Mouse (Mus musculus) kidney, embryonic 14.5 days (tissue): Measurements from ENCODE around the gene Pagr1a. TPM values are rescaled to one million over a fixed set of nuclear protein-coding genes. Genes with fewer than 3 reads are reported as not detected.

ENCODE experiments used
- ATAC-seq: fragments of 200-750 bp; cut with Nextera tagmentation; 2 replicates; pipeline ENCODE4 v1.8.0; 2017; ENCODE audit warnings: moderate number of reproducible peaks, mild to moderate bottlenecking, moderate TSS enrichment, moderate library complexity; ENCODE audit not compliant: low FRiP score, low TSS enrichment
- H3K27ac ChIP-seq: fragments of 300-500 bp; sonication (generic); 2 replicates; pipeline ENCODE4 v1.5.1; 2014; ENCODE audit warnings: low read depth, mild to moderate bottlenecking, low read length, moderate library complexity, mixed read lengths
- H3K27me3 ChIP-seq: fragments of 300-500 bp; sonication (generic); 2 replicates; pipeline ENCODE4 v1.6.1; 2014; ENCODE audit warnings: mild to moderate bottlenecking, low read length; ENCODE audit not compliant: control insufficient read depth, insufficient read depth
- H3K36me3 ChIP-seq: fragments of 300-500 bp; sonication (generic); 2 replicates; pipeline ENCODE4 v1.6.1; 2014; ENCODE audit warnings: low read length, mixed read lengths; ENCODE audit not compliant: control insufficient read depth, insufficient read depth
- H3K4me1 ChIP-seq: fragments of 300-500 bp; sonication (generic); 2 replicates; pipeline ENCODE4 v1.6.1; 2014; ENCODE audit warnings: low read length, mixed read lengths; ENCODE audit not compliant: control insufficient read depth, insufficient read depth
- H3K4me2 ChIP-seq: fragments of 300-500 bp; sonication (generic); replicated peaks from 2 replicates; pipeline ENCODE4 v1.6.1; 2014; ENCODE audit warnings: low read depth, mild to moderate bottlenecking, low read length
- H3K4me3 ChIP-seq: fragments of 300-500 bp; sonication (generic); 2 replicates; pipeline ENCODE4 v1.5.1; 2014; ENCODE audit warnings: mild to moderate bottlenecking, low read length
- H3K9ac ChIP-seq: fragments of 300-500 bp; sonication (generic); 2 replicates; pipeline ENCODE4 v1.6.1; 2014; ENCODE audit warnings: low read depth, mild to moderate bottlenecking, low read length, moderate library complexity
- H3K9me3 ChIP-seq: fragments of 300-500 bp; sonication (generic); 2 replicates; pipeline ENCODE4 v1.6.1; 2016; ENCODE audit warnings: low read length; ENCODE audit not compliant: control insufficient read depth
- WGBS: fragments of 180-500 bp; shearing (Covaris S2); extraction: QIAGEN DNeasy Blood & Tissue Kit; methylation state at CpG from one replicate; pipeline ENCODE4 v1.1.7; 2014; 5-methylcytosine and 5-hydroxymethylcytosine counted together
- polyA plus RNA-seq: library from polyadenylated mRNA; unstranded; fragments of >200 nt; fragmentation: Nextera tagmentation; extraction: Ambion mirVana; gene quantifications from 2 replicates; pipeline ENCODE4 v1.2.1, GENCODE M21; 2014

The Pagr1a gene
- polyA plus RNA-seq, 1 experiment from 2014 or later = 41.3 TPM

DNA sequence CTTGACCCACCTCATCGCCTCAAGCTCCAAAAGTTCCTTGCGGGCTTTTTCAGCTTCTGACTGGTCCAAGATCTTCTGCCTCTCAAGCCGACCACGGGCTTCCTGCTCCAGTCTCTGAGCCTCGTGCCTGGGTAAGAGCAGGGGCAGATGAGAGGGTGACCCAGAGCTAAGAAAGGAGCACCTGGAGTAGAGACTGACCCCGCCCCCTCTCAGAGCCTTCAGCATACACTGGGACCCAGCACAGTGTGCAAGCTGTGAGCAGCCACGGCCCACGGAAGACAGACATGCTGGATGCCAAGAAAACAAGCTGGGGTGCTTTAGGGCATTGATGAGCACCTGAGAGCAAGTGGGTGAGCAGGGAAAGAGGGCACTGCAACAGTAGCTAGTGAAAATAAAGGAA, 28.3 kb downstream of the Pagr1a start:
- no peaks in the 10 kb centered on the region for H3K27me3 ChIP-seq
- H3K4me3 ChIP-seq = no peak overlapping the region
- H3K4me1 ChIP-seq = no peaks in the 10 kb centered on the region
- ATAC-seq = no peak
- no peak overlapping the region for H3K27ac ChIP-seq
- no peaks in the 10 kb centered on the region for H3K36me3 ChIP-seq
- H3K9me3 ChIP-seq = no peaks in the 10 kb centered on the region
- 73% methylated on average over 8 of the region's 8 CpGs for WGBS
- no peak overlapping the region for H3K9ac ChIP-seq
- H3K4me2 ChIP-seq = no peak overlapping the region

GRCm38 (mm10) chr7:126986319-126986718, 30.8 kb downstream of the Pagr1a start:
- no peaks in the 10 kb centered on the region for H3K9me3 ChIP-seq
- WGBS = 45% methylated on average over 9 of the region's 9 CpGs
- H3K4me2 ChIP-seq = no peak overlapping the region
- H3K9ac ChIP-seq = no peak overlapping the region
- peak; percentile 59; the same call in 1 of the 2 replicates for ATAC-seq
- H3K27me3 ChIP-seq = no peaks in the 10 kb centered on the region
- H3K27ac ChIP-seq = no peak overlapping the region
- no peaks in the 10 kb centered on the region; the same call in 1 of the 2 replicates for H3K36me3 ChIP-seq
- H3K4me3 ChIP-seq = no peak overlapping the region
- no peaks in the 10 kb centered on the region for H3K4me1 ChIP-seq

- WGBS = 20% methylated on average over 10 of the region's 10 CpGs
- H3K27ac ChIP-seq = no peak overlapping the region
- H3K9ac ChIP-seq = no peak overlapping the region
- no peaks in the 10 kb centered on the region for H3K9me3 ChIP-seq
- H3K4me3 ChIP-seq = no peak overlapping the region
- H3K4me1 ChIP-seq = no peaks in the 10 kb centered on the region
- peaks cover 10% of the 10 kb centered on the region for H3K36me3 ChIP-seq
- no peaks in the 10 kb centered on the region for H3K27me3 ChIP-seq
- ATAC-seq = no peak
- H3K4me2 ChIP-seq = no peak overlapping the region
Observed at GRCm38 (mm10) chr7:126984667-126985444, 32.3 kb downstream of the Pagr1a start.

GRCm38 (mm10) chr7:126983113-126983512, 34.0 kb downstream of the Pagr1a start:
- no peaks in the 10 kb centered on the region for H3K9me3 ChIP-seq
- no peak overlapping the region for H3K9ac ChIP-seq
- H3K4me3 ChIP-seq = no peak overlapping the region
- H3K4me2 ChIP-seq = no peak overlapping the region
- no peak for ATAC-seq
- H3K27me3 ChIP-seq = no peaks in the 10 kb centered on the region
- 67% methylated on average over 7 of the region's 7 CpGs for WGBS
- H3K27ac ChIP-seq = no peak overlapping the region
- no peaks in the 10 kb centered on the region for H3K4me1 ChIP-seq
- H3K36me3 ChIP-seq = peaks cover 27% of the 10 kb centered on the region

GRCm38 (mm10) chr7:126982054-126982453, 35.1 kb downstream of the Pagr1a start:
- Histone ChIP-seq H3K4me1 (peaks cover 3% of the 10 kb centered on the region; the same call in 1 of the 2 replicates), H3K4me3 (no peak overlapping the region), H3K36me3 (peaks cover 30% of the 10 kb centered on the region), H3K4me2 (no peak overlapping the region), H3K9ac (no peak overlapping the region), H3K27ac (no peak overlapping the region), H3K27me3 (no peaks in the 10 kb centered on the region), H3K9me3 (no peaks in the 10 kb centered on the region)
- ATAC-seq = no peak
- WGBS = 81% methylated on average over 4 of the region's 4 CpGs

DNA sequence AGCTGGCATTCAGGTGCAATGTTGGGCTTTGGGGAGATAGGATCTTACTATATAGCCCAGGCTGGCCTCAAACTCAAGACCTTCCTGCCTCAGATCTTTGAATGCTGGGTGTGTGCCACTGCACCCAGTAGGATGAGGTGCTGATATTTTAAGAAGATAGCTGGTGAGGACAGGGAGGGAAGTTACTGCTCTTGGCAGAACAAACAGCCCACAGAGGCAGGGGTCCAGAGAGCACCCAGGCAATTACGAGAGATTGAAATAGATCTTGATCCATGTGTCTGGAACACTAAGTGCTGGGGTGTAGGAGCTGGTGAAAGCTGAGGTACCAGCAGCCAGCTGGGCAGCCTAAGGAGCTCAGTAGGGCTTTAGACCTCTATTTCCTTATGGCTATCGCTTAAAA, 35.6 kb downstream of the Pagr1a start:
- ATAC-seq = no peak
- 87% methylated on average over 2 of the region's 2 CpGs for WGBS
- no peaks in the 10 kb centered on the region for H3K9me3 ChIP-seq
- no peaks in the 10 kb centered on the region for H3K27me3 ChIP-seq
- H3K4me1 ChIP-seq = peaks cover 4% of the 10 kb centered on the region; the same call in 1 of the 2 replicates
- no peak overlapping the region for H3K4me2 ChIP-seq
- H3K36me3 ChIP-seq = peaks cover 30% of the 10 kb centered on the region
- no peak overlapping the region for H3K9ac ChIP-seq
- no peak overlapping the region for H3K4me3 ChIP-seq
- no peak overlapping the region for H3K27ac ChIP-seq

DNA sequence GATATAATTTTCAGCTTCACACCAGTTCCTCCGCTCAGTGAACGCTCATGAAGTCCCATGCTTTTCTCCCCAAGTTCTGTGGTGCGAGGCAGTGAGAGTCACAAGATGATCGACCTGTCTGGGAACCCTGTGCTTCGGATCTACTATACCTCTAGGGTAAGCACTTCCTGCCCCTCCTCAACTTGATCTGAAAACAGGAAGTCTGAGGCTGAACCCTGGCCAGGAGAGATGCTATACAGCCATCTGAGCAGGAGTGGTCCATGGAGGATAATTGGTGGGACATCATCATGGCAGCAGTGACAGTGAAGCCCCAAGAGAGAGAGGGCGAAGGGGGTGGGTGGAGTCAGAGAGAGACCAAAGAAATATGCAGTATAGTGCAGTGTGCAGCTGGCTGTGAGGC, 38.3 kb downstream of the Pagr1a start:
- Histone ChIP-seq H3K9ac (no peak overlapping the region), H3K4me3 (no peak overlapping the region), H3K27me3 (no peaks in the 10 kb centered on the region), H3K4me1 (peaks cover 4% of the 10 kb centered on the region; the same call in 1 of the 2 replicates), H3K36me3 (peaks cover 30% of the 10 kb centered on the region), H3K4me2 (no peak overlapping the region), H3K27ac (no peak overlapping the region), H3K9me3 (no peaks in the 10 kb centered on the region)
- no peak for ATAC-seq
- 87% methylated on average over 6 of the region's 6 CpGs for WGBS

DNA sequence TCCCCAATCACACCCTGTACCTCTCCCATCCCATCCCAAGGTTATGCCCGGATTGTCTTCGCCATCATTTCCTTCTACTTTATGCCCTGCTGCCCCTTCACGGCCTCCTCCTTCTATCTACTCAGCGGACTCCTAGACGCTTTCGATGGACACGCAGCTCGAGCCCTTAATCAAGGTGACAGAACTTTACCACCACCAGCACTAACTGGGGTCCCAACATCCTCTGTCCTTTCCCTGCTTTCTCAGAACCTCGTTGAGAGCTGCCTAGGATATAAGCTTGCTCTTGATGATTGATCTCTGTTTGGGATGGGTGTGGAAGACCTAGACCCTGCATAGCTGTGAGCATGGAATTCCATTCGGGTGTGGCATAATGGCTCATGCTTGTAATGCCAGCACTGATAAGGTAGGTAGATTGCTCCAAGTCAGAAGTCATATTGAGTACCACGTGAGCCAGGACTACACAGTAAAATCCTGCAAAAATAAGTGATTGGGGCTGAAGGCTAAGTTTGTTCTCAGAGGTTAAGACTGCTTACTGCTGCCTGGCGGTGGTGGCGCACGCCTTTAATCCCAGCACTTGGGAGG, 40.2 kb downstream of the Pagr1a start:
- H3K36me3 ChIP-seq = peaks cover 30% of the 10 kb centered on the region
- no peaks in the 10 kb centered on the region for H3K9me3 ChIP-seq
- H3K9ac ChIP-seq = peak overlapping the region; percentile 99
- no peaks in the 10 kb centered on the region for H3K27me3 ChIP-seq
- WGBS = 26% methylated on average over 14 of the region's 14 CpGs
- no peak for ATAC-seq
- H3K4me2 ChIP-seq = peak overlapping the region; percentile 58
- peak overlapping the region; percentile 100 for H3K4me3 ChIP-seq
- peak overlapping the region; percentile 97; the same call in 1 of the 2 replicates for H3K27ac ChIP-seq
- H3K4me1 ChIP-seq = peaks cover 4% of the 10 kb centered on the region; the same call in 1 of the 2 replicates
